Mouse (Mus musculus) liver, adult 2 months (tissue): ENCODE results near the gene Nmu.

Source experiments
- CTCF ChIP-seq: fragments of 200-500 bp; IDR thresholded peaks from 2 replicates; pipeline ENCODE4 v1.5.1; 2011; ENCODE audit warnings: low read depth, low read length, control low read depth
- POLR2A ChIP-seq: fragments of 200-500 bp; IDR thresholded peaks from 2 replicates; pipeline ENCODE4 v1.6.1; 2011; ENCODE audit warnings: low read length, control low read depth; ENCODE audit not compliant: insufficient read depth; ENCODE audit errors: extremely low read depth

DNA sequence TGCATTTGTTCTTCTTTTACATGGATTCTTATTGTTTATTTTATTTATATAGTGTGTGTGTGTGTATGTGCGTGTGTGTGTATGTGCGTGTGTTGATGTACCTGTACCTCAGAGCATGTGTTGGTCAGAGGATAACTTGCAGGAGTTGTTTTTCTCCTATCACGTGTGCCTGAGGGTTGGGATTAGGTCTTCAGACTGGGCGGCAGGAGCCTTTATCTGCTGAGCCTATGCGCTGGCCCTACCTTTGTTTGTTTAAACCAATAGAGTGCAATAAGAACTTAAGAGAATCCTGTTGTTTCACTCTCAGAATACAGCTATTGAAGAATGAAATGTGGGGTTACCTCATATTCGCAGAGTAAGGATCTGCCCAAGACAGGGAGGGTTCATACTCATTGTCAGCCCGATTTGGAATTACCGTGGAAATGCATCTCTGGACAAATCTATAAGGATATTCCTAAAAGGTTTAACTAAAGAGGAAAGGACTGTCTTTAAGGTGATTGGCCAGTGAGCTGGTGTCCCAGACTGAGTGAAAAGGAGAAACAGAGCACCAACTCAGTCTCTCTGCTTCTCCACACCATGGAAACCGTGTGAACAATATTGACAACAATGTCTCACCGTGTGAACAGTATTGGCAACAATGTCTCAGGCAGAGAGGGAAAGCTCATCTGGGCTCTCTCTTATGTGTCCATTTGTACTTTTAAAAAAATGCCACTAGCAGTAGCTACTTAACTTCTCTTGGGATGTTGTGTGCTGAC lies 25.6 kb upstream of the Nmu start:
- TF ChIP-seq CTCF (no peak), POLR2A (no peak)
